Mouse (Mus musculus): ENCODE results near the gene Efna5. TPM values are rescaled to one million over a fixed set of nuclear protein-coding genes. Genes with fewer than 3 reads are reported as not detected.

Gene Efna5
- total and polyA plus RNA-seq, 3 experiments: 0.05 TPM; not detected in 2

DNA sequence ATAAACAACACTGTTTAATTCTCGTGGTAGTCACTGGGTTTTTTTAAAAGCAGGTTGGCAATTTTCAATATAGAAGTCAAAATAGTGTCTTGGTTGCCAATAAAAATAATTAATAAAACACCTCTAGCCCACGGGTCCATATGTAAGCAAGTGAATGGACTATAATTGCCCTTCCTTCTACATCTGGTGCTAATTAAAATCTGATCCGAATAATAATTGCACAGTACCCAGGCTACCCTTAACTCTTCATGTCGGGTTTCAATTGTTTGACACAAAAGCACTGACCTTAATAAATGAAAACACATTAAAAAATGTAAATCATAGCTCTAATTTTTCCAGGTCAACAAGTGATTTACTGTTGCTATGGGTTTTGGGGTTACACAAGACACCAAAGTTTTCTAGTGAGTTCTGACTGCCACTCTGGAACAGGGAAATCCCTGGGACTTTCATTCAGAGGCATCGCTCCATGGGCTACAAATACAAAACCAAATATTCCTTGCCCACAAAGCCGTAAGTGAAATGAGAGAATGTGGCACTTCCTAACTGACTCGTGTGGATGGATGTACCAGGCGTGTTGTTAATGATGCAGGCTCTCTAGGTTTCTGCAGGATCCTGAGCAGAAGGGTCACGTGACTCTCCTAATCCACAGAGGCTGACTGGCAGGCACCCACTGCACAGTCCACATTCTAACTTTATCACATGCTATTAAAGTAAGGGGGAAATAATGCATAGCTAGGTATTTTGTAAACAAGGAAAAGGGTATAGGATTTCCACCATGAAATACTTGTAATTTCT is 178.9 kb downstream of the Efna5 start:
- no peaks in the 10 kb centered on the region for H3K36me3 ChIP-seq (replicated peaks)
- H3K9me3 ChIP-seq (replicated peaks): peaks cover 20% of the 10 kb centered on the region
- no peak overlapping the region for H3K4me3 ChIP-seq (ENCODE audit: low read depth, low read length)
- no peak for TF ChIP-seq GATA1 (IDR thresholded peaks at IDR 0.05; ENCODE audit: borderline replicate concordance, low read length)
- no peak for TF ChIP-seq POLR2AphosphoS5 (IDR thresholded peaks at IDR 0.05; ENCODE audit: insufficient replicate concordance, low read depth, low read length)
- no peak for TF ChIP-seq TAL1 (conservative IDR thresholded peaks at IDR 0.05; ENCODE audit: low read depth, low read length)
- no peak for TF ChIP-seq CTCF (IDR thresholded peaks at IDR 0.05; ENCODE audit: low read depth, low read length)
- TF ChIP-seq GATA2 (IDR thresholded peaks at IDR 0.05; ENCODE audit: borderline replicate concordance, low read depth, low read length): no peak
- no peak for ATAC-seq (ENCODE audit: extremely low read depth, insufficient number of reproducible peaks, low FRiP score, poor library complexity, severe bottlenecking)
- no peaks in the 10 kb centered on the region for H3K27me3 ChIP-seq (ENCODE audit: insufficient read depth, low read length)
- H3K4me1 ChIP-seq (ENCODE audit: insufficient read depth, low read depth, low read length): no peaks in the 10 kb centered on the region
- DNase-seq (ENCODE audit: low spot score): no peak

DNA sequence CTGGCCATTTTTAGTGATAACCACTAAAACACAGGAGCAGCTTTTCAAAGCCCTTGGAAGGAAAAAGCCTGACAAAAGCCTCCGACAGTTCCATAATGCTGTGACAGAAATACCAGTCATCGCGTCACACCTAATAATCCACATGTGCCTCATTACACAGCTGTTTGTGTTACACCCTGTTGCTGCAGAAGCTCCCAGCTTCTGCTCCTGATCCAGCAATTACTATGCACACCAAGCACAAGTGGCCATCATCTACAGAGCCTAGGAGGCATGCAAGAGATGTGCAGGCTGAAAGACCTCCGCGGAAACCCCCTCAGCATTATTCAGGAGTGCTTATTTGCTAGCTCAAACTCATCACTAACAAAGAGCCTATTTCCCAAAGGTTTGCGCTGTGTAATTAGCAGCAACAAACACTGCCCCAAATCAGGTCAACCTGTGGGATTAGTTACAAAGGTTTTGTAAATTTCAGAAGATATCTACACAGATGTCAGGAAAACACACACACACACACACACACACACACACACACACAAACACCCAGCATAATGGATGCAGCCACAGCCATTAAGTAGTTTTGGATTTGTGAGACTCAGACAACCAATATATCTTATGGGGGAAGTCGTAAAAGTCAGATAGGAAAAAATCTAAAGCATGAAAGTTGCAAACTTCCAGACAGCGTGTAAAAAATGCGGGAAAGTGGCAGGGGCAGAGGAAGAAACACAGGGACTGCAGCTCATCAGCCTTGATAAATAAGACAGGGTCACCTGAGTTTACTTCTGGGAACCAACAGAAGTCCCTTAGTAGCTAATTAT is 180.1 kb downstream of the Efna5 start:
- DNase-seq (ENCODE audit: low spot score): no peak
- H3K4me3 ChIP-seq (ENCODE audit: low read depth, low read length): no peak overlapping the region
- H3K4me1 ChIP-seq (ENCODE audit: insufficient read depth, low read depth, low read length): no peaks in the 10 kb centered on the region
- H3K9me3 ChIP-seq (replicated peaks): peaks cover 22% of the 10 kb centered on the region
- no peak for TF ChIP-seq TAL1 (conservative IDR thresholded peaks at IDR 0.05; ENCODE audit: low read depth, low read length)
- no peak for TF ChIP-seq CTCF (IDR thresholded peaks at IDR 0.05; ENCODE audit: low read depth, low read length)
- TF ChIP-seq GATA2 (IDR thresholded peaks at IDR 0.05; ENCODE audit: borderline replicate concordance, low read depth, low read length): no peak
- no peak for TF ChIP-seq GATA1 (IDR thresholded peaks at IDR 0.05; ENCODE audit: borderline replicate concordance, low read length)
- no peak for TF ChIP-seq POLR2AphosphoS5 (IDR thresholded peaks at IDR 0.05; ENCODE audit: insufficient replicate concordance, low read depth, low read length)
- ATAC-seq (ENCODE audit: extremely low read depth, insufficient number of reproducible peaks, low FRiP score, poor library complexity, severe bottlenecking): no peak
- no peaks in the 10 kb centered on the region for H3K27me3 ChIP-seq (ENCODE audit: insufficient read depth, low read length)
- H3K36me3 ChIP-seq (replicated peaks): no peaks in the 10 kb centered on the region

DNA sequence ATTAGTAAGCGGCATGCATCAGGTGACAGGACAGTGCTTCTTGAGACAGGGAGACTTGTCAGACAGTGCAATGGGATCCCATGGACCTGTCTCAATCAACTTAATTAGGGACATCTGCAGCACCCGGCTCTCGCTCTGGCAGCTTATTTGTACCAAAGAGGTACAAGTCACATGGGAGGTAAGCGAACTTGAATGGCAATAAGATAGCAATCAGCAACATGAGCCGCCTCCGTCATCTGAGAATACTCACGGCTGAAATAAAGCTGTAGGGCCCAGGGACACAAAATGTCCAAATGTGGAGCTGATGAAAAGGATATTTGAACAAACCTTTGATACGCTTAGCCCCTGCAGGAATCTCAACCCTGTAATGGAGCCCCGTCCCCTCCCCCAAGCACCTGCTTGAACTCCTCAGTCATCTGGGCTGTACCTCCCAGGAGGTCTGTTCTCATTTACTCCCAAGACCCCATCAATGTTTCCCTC is 186.1 kb downstream of the Efna5 start:
- no peak for TF ChIP-seq GATA2 (IDR thresholded peaks at IDR 0.05; ENCODE audit: borderline replicate concordance, low read depth, low read length)
- H3K27me3 ChIP-seq (ENCODE audit: insufficient read depth, low read length): no peaks in the 10 kb centered on the region
- DNase-seq (ENCODE audit: low spot score) (no peak), ATAC-seq (ENCODE audit: extremely low read depth, insufficient number of reproducible peaks, low FRiP score, poor library complexity, severe bottlenecking) (no peak)
- H3K4me3 ChIP-seq (ENCODE audit: low read depth, low read length): no peak overlapping the region
- H3K4me1 ChIP-seq (ENCODE audit: insufficient read depth, low read depth, low read length): no peaks in the 10 kb centered on the region
- peaks cover 10% of the 10 kb centered on the region for H3K9me3 ChIP-seq (replicated peaks)
- no peaks in the 10 kb centered on the region for H3K36me3 ChIP-seq (replicated peaks)

DNA sequence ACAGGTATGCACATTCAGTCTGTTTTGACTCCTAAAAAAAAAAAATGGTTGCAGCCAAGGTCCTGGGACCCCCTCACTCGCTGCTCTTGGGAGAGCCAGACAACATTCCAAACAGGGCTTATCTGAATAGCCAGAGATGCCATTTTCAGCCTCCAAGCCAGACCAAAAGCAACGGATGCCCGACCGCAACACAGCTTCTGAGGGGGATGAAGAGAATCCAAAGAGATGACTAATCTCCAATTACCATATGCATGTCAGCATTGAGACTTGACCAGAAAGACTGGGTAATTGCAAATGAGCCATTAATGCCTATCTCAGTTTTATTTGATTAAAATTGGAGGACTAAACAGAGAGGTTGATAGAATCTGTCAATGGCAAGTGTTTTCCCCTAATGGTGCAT is 188.9 kb downstream of the Efna5 start:
- no peaks in the 10 kb centered on the region for H3K27me3 ChIP-seq (ENCODE audit: insufficient read depth, low read length)
- DNase-seq (ENCODE audit: low spot score) (no peak), ATAC-seq (ENCODE audit: extremely low read depth, insufficient number of reproducible peaks, low FRiP score, poor library complexity, severe bottlenecking) (no peak)
- H3K4me1 ChIP-seq (ENCODE audit: insufficient read depth, low read depth, low read length): no peaks in the 10 kb centered on the region
- peaks cover 6% of the 10 kb centered on the region; the same call in 1 of the 2 replicates for H3K9me3 ChIP-seq (replicated peaks)
- H3K4me3 ChIP-seq (ENCODE audit: low read depth, low read length): no peak overlapping the region
- no peak for TF ChIP-seq POLR2AphosphoS5 (IDR thresholded peaks at IDR 0.05; ENCODE audit: insufficient replicate concordance, low read depth, low read length)
- TF ChIP-seq GATA2 (IDR thresholded peaks at IDR 0.05; ENCODE audit: borderline replicate concordance, low read depth, low read length): no peak
- H3K36me3 ChIP-seq (replicated peaks): no peaks in the 10 kb centered on the region

DNA sequence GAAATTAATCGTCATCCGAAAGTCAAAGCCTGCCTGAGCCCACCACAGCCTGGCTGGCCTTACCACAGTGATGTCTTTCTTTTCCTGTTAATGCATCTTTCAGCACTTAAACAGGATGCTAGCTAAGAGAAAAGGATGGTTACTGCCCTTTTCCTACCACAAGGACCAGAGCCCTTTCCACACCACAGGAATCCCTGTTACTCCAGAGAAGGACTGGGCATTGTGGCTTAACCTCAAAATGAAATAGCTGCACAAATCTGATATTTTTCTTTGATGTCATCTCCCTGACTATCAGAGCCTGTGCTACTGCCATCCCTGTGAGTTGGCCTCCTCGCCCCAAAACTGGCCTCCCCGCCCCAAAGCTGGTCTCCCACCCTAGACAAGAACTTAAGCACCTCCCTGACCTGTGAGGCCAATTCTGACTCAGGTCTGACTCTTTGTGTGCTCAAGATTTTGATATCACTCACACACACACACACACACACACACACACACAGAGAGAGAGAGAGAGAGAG is 189.9 kb downstream of the Efna5 start:
- TF ChIP-seq CTCF (IDR thresholded peaks at IDR 0.05; ENCODE audit: low read depth, low read length) (no peak), TAL1 (conservative IDR thresholded peaks at IDR 0.05; ENCODE audit: low read depth, low read length) (no peak), GATA2 (IDR thresholded peaks at IDR 0.05; ENCODE audit: borderline replicate concordance, low read depth, low read length) (no peak), POLR2AphosphoS5 (IDR thresholded peaks at IDR 0.05; ENCODE audit: insufficient replicate concordance, low read depth, low read length) (no peak), GATA1 (IDR thresholded peaks at IDR 0.05; ENCODE audit: borderline replicate concordance, low read length) (no peak)
- H3K27me3 ChIP-seq (ENCODE audit: insufficient read depth, low read length): no peaks in the 10 kb centered on the region
- H3K4me1 ChIP-seq (ENCODE audit: insufficient read depth, low read depth, low read length): no peaks in the 10 kb centered on the region
- DNase-seq (ENCODE audit: low spot score): no peak
- no peaks in the 10 kb centered on the region for H3K36me3 ChIP-seq (replicated peaks)
- H3K9me3 ChIP-seq (replicated peaks): peaks cover 3% of the 10 kb centered on the region; the same call in 1 of the 2 replicates
- ATAC-seq (ENCODE audit: extremely low read depth, insufficient number of reproducible peaks, low FRiP score, poor library complexity, severe bottlenecking): no peak
- H3K4me3 ChIP-seq (ENCODE audit: low read depth, low read length): no peak overlapping the region

DNA sequence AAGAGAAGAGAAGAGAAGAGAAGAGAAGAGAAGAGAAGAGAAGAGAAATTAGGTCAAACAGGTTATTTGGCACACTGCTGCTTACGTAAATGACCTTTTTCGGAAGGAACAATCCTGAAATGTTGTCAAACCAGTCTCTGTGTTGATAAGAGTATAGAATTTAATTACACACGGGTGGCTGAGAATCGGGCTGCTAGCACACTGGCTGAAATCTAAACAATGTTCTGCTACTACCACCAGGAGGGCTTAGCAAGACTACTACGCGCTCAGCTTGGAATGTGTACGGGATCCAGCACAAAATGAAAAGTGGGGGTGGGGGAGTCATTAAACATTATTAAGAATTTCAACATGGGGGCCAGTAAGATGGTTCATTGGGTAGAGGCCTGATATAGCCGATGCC is 190.9 kb downstream of the Efna5 start:
- H3K4me1 ChIP-seq (ENCODE audit: insufficient read depth, low read depth, low read length): no peaks in the 10 kb centered on the region
- ATAC-seq (ENCODE audit: extremely low read depth, insufficient number of reproducible peaks, low FRiP score, poor library complexity, severe bottlenecking) (no peak), DNase-seq (ENCODE audit: low spot score) (no peak)
- H3K27me3 ChIP-seq (ENCODE audit: insufficient read depth, low read length): no peaks in the 10 kb centered on the region
- TF ChIP-seq TAL1 (conservative IDR thresholded peaks at IDR 0.05; ENCODE audit: low read depth, low read length) (no peak), CTCF (IDR thresholded peaks at IDR 0.05; ENCODE audit: low read depth, low read length) (no peak), POLR2AphosphoS5 (IDR thresholded peaks at IDR 0.05; ENCODE audit: insufficient replicate concordance, low read depth, low read length) (no peak)
- no peak overlapping the region for H3K4me3 ChIP-seq (ENCODE audit: low read depth, low read length)
- H3K36me3 ChIP-seq (replicated peaks): no peaks in the 10 kb centered on the region
- peaks cover 4% of the 10 kb centered on the region for H3K9me3 ChIP-seq (replicated peaks)
